Mouse (Mus musculus): ENCODE data around the gene Zfp651.
A peak's percentile ranks its signal among the peaks of the same experiment; 100 is the strongest.

Zfp651 gene

DNA sequence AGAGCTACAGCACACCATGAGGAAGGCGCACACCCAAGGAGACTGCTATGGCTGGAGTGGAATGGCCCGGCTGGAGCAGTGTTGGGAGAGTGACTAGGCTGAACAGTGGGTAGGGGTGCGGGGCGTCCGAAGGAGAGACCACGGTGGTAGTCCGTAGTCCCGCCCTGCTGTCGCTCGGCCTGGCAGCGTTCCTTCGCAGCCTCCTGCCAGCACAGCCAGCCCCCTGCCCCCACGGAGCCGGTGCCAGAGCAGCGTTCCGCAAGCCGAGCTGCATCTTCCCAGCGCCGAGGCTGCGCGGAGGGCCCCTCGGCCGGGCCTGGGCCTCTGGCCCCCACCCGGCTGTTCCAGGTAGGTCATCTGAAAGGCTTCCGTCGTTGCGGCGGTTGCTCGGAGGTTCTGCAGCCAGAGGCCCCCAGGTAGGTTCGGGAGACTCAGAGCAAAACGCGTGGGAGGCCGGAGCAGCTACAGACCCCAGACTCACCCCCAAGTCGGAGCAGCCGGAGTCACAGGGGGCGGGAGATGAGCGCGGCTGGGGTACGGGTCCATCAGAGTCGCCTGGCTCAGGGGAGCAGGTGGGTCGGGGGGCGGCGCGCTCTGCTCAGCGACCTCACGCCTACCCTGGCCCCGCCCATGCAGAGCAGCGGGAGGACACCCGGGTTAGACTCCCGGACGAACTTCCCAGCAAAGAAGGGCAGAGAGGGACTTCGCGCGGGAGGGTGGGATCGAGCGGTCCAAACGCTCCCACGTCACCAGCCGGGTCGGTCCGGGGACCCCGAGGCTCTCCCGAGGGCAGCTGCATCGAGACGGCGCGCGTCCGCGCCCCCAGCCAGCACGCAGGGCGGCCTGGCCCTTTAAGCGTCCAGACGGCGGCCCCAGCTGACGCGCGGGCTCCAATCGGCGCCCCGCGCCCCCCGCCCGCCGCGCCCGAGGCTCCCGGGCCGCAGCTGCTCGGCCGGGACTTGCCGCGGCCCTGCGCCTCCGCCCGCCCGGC lies at the start of gene Zfp651:
Zfp651 (plus strand) TSS at position 240 of the 991 bp plus-strand sequence.
- DNase-seq = peak; percentile 58

DNA sequence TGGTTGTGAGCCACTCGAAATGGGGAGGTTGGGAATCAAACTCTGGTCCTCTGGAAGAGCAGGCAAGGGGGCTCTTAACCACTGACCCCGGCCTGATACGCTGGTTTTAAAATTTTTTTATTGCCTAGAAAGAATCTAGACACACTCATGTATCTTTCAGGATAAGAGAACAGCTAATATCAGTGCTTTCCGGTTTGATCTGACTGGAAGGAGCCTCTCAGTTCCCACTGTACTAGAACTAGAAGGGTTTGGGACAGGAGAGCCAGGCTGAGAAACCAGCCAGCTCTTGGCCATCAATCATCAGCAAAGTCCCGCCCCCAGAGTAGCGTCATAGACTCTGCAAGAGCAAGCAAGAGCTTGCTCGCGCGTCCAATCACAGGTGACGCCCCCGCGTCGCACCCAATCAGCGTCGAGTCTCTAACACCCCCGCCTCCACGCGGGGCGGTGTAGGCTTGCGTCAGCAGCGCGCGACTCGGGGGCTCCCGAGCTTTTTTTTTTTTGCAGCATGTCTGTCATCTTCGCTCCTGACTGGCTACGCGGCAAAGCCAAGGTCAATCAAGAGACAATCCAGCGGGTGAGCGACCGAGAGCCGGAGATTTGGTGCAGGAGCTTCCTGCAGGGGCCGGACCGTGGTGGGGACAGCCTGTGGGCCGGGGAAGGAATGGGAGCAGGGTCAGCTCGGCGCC lies 49.1 kb upstream of the Zfp651 start, which contains the start of gene Ss18l2:
Ss18l2 (plus strand) TSS at position 432 of the 686 bp plus-strand sequence.
- peak; percentile 96 for DNase-seq

DNA sequence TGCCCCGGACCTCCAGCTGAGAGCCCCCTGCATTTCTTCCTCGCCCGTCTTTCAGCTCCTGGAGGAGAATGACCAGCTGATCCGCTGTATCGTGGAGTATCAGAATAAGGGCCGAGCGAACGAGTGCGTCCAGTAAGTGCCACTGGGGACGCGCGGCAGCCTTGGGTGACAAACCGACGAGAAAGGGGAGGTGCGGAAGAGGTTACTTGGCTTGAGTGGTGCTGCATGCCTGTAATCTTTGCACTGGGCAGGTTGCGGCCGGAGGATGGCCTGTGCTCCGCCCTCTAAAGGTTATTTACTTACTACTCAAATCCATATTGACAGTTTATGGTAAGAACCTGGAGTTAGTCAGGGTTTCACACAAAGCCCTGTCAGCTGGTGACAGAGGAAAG lies 48.5 kb upstream of the Zfp651 start:
- DNase-seq = no peak

DNA sequence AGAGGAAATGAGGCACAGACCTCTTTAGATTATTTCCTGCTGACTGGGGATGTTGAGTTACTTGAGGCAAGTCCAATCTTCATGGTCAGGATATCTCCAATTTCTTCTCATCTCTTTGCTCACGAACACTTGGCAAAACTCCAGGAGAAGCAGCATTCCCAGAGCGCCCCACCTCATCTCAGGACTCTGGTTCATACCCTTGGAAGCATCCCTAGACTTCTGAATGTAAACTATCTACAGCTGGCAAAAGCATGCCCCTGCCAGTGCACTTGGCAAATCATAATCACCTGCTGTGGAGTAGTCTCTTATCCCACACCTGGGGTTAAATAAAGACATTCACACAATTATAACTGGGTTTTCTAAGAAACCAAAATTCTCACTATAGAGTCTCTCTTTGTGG lies 42.1 kb upstream of the Zfp651 start:
- DNase-seq = no peak

DNA sequence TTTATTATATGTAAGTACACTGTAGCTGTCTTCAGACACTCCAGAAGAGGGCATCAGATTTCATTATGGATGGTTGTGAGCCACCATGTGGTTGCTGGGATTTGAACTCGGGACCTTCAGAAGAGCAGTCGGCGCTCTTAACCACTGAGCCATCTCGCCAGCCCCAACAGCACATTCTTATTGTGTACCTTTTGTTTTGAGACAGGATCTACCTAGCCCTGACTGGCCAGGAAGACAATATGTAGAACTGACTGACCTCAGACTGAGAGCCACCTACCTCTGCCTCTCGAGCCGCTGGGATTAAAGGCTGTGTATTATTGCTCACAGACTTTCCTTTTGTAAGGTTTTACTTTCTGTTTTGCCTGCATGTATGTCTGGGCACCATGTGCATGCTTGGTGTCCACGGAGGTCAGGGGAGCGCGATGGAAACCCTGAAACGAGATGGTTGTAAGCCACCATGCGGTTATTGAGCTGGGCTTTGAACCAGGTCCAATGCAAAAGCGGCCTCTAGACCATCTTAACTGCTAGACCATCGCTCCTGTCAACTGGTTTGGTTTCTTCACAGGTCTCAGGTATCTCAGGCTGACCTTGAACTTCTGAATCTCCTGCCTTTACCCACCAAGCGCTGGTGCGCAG lies 40.9 kb upstream of the Zfp651 start:
- DNase-seq = no peak

DNA sequence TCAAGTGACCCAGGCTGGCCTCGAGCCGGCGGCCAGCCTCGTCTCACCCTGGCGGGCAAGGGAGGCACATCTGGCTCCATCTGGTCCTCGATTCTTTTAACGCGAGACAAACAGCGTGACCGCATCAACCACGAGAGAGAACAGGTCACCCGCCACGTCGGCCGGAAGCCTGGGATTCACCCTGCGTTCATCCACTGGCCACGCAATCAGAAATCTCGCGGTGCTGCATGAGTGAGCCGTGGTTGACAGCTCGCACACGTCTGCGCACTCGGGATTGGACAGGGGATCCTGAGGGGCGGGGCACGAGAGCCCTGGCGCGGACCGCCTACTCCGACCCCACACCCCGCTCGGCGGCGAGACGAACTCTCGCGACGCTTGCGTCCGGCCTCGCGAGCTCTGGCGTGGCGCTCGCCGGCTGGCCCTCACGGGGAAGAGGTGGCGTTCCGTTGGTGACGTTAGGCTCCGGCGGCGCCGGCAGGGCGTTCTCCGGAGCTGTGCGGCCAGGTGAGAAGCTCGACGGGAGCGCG lies 40.3 kb upstream of the Zfp651 start, which contains the start of gene Nktr:
Nktr (plus strand) TSS at position 378 of the 527 bp plus-strand sequence.
- peak; percentile 98 for DNase-seq

DNA sequence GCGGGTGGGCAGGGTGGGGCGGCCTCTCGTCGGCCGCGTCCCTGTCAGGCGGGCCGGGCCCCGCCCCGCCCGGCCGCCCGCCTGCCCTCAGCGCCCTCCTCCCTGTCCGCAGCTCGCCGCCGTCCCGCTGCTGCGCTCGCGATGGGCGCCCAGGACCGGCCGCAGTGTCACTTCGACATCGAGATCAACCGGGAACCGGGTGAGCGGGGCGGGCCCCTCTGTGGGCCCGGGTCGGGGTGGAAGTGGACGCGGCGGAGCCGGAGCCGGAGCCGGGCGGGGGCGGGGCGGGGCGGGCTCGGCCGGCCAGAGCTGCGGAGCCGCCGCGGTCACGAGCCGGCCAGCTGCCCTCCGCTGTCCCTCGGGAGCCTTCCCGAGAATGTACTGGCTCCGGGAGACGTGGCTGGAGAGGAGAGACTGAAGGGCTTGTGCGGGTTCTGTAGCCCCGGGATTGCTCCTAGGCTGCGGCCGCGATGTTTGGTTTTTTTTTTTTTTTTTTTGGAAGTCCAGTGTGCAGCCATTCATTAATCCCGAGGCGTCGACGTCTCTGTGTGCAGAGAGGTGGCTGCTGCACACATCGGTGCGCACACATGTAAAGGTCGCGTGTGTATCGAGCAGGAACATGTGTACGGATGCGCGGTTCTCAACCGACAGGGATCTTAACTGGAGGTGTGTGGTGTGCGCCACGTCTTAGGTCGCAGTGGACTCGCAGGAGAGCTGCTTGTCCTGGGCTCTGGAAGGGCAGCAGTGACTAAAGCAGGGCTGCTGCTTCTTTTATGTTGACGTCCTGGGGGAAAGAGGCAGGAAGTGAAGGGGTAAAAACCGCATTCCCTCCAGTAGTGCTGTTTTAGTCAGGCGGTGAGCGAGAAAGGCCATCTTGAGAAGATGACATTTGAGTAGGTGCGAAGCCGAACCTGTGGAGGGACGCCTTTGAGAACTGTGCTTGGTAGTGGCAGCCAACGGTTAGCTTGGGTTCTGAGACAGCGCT lies 39.5 kb upstream of the Zfp651 start:
- DNase-seq = no peak

DNA sequence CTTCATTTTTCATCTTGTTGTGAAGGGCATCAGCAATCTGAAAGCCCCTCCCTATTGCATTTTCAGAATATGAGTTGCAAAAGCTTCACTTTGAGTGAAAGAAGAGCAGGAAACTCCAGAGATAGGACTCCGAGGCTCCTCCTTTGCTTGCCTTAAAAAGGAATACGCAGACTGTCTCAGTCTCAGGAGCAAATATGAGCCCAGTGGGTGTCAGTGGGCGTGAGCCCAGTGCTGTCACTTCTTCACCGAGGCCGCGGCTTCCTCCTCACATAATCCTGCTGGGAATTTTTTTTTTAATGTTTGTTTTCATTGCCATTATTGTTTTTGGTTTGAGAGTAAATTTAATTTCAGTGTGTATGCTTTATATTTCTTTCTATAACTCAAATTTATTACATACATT lies 18.6 kb upstream of the Zfp651 start:
- no peak for DNase-seq

DNA sequence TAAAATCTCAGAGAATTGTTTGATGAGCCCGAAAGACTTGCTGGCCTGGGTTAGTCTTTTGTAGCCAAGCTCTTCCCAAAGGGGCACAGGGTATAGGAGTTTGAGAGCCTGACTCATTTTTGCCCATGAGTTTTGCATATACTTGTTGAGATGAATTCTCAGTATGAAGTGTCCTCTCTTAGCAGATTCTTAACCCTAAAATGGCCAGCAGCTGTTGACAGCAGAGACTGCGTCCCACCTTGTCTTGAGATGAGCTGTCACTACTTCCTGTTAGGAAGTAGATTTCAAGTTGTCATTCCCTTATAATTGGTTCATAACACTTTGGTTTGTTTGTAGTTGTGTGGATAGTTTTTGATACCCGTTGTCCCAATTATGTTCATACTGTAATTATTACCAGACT lies 18.0 kb upstream of the Zfp651 start:
- DNase-seq = no peak

DNA sequence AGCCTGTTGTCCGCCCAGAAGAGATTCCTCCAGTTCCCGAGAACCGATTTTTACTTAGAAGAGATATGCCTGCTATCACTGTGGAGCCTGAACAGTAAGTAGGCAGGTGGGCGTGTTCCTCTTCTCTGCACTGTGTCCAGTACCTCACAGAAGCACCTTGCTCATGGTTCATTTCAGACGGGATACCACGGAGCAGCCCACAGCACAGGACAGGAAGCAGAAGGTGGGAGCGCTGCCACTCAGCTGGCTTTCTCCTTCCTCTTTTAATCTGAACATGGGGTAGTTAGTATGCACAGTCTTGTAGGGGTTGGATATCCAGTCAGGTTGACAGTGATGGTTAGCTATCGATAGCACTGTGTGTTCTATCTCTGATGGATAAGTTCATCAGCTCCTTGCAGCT lies 15.1 kb upstream of the Zfp651 start:
- no peak for DNase-seq

DNA sequence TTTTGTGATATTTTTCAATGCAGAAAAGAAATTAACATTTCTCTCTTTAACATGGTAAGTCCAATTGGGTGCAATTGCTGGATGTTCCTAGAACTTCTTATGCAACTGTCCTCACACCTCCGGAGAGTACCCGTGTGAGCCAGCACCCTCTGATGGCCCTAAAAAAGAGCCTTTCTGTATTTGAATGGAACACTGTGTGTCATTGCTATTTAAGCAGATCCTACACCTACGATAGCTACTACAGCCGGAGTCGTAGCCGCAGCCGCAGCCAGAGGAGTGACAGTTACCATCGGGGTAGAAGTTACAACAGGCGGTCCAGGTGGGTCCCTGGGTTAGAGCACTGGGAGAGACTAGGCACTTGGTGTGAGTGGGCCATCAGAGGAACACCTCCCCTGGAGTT lies 6.4 kb upstream of the Zfp651 start:
- DNase-seq = no peak

DNA sequence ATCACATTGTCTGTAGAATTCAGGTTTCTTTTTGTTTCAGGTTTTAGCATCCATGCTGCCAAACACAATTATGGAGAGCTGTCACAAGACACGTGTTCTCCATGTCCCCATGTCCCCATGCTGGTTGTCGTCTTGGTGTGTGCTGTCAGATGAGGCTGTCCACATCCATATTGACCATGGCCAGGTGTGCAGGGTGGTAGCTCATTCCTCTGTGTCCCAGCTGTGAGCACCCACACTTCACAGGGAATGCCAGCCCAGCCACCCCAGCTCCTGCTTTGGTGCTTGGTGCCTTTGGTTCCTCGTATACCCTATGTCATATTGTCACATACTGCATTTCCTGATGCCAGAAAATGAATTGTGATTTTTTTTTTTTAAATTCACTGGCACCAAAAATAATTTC lies 4.5 kb upstream of the Zfp651 start:
- no peak for DNase-seq

DNA sequence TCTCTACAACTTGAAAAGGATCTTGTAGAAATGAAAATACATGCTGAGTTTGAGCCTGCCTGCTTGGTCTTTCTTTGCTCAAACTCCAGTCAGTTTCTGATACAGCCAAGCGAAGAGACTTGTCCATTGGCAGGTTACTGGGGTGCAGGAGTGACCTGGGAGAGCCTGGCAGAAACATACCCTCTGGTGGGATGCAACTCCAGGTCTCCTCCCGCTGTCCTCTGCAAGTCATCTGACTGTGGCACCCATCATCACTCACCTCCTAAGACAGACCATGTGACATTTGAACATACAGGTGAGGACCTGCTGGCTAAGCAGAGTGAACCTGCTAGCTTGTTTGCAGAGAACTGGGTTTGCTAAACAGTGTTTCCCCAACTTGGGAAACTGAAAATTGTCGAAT lies 2.3 kb upstream of the Zfp651 start:
- no peak for DNase-seq

DNA sequence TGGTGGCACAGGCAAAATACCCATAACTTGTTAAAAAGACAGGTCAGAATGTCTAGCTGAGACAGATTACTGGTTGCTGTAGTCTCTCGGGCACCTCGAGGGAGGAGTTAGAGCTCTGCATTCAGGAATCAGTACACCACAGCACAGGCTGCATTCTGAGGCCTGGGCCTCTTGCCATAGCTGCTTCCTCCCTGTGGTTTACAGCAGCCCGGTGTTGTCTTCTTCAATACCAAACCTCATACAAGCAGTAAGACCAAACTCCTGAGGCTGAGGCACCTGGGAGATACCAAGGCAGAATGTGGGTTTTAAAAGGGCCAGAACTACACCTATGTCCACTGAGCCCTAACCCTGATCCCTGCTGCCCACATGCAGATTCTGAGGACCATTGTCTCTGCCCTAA lies 1.7 kb upstream of the Zfp651 start:
- no peak for DNase-seq

DNA sequence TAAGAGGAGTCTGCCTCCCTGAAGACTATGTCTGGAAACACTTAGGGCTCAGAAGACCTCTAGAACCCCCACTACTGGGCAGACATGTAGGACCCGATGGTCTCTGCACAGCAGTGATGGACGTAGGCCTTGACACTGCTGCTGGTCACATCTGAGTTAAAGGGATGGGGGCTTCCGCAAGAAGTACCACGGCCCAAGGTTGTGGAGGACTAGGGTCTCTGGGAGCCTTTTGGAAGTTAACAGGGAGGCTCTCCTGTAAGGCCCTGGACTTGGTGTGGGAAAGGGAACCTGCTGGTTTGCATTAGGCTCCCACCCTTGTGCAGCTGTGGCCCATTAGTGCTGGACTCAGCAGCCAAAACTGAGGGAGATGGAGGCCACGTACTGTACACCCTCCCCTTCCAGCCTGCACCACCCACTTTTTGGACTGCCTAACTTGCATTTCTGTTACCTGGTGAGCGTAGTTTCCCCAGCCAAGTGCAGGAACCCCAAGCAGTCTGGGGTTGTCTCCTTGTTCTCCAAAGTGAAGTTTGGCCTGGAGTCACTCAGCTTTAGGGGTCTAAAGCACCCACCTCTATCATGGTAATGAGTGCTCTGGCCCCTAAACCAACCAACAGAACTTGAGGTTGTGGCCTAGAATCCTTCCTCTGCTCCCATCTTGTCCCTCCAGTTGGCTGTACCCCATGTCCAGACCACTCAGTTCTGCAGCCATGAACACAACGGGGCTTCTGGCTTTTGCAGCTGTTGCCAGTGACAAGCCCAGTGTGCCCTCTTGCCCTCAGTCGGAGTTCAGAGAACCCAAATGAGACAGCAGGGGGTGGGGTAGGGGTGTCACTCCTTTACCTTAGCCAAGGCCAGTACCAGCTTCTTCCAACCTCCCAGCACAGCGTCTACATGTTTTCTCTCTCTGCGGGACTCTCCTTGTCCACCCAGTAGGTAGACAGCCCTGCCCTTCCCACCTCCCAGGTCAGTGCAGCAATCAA lies 1.0 kb upstream of the Zfp651 start:
- no peak for DNase-seq

DNA sequence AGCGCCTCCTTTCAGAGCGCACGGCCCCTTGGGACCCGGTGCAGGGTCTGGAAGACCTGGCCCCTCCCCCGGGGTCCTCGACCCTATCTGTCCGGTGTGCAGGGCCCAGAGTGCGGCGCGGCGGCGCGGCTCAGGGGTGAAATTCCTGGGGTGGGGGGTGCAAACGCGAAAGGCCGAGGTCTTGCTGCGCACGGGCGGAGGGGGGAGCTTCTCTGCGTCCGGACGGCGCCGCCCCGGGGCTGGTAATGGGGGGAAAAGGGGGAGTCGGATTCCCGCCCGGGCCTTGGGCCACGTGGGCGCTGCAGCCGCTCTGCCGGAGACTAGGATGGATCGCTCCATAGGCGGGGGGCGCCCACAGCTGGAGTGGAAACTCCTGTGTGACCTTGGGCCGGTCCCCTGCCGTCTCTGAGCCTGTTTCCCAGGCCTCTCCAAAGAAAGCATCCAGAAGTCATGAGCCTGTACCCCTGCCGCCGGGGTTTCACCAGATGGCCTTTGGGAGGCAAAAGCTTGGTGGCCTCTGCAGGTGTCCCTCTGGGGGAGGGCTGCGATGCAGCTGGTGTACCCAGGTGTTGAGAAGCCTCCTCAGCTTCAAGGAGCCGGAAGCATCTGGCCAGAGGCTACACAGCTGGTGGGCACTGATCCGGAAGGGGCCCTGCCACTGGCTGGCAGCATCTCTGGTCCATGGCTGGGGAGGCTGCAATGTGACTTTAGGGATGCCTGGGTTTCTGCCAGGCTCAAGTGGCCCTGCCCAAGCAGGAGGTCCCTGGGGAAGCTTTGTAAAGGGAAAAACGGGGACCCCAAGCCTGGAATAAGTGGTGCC lies 1.4 kb downstream of the Zfp651 start:
- peak; percentile 48 for DNase-seq

DNA sequence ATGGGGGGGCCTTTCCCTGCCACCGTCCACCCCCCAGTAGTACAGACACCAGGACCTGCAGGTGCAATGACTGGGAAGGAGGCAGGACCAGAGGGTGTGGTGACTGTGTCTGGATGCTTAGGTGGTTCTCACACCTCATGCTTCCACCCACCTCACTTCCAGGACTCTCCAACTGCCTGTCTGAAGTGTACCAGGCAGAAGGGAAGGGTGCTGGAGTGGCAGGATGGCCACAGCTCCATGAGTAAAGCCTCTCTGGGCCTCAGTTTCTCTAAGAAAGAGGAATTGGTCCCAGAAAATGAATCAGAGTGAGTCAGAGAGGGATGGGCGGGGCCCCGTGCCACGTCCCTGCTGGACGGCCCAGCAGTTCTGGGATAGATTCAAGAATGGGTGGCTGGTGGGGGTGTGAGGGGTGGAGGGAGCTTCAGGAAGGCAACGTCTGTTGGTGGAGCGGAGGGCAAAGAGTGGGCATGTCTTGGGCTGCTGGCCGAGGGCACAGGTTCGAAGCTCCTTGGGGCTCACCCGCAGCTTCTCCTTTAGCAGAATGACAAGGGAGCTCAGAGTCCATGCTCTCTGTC lies 2.0 kb downstream of the Zfp651 start:
- DNase-seq = no peak

DNA sequence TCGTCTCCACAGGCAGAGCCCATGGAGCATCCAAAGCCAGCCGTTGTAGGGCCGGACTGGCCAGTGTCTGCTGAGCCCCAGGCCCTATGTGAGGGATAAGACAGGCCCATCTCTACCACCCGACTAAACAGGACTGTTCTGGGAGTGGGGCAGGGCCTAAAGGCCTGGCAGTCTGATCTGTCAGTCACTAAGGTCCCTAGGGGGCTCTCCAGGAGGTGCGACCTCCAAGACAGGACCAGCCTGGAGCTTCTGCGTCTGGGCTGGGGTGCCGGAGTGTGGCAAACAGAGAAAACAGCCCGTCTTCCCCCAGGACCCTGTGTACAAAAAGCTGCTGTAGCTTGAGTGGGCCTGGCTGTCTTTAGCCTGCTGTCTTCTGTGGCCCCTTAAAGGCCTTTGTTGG lies 2.7 kb downstream of the Zfp651 start:
- DNase-seq = no peak

DNA sequence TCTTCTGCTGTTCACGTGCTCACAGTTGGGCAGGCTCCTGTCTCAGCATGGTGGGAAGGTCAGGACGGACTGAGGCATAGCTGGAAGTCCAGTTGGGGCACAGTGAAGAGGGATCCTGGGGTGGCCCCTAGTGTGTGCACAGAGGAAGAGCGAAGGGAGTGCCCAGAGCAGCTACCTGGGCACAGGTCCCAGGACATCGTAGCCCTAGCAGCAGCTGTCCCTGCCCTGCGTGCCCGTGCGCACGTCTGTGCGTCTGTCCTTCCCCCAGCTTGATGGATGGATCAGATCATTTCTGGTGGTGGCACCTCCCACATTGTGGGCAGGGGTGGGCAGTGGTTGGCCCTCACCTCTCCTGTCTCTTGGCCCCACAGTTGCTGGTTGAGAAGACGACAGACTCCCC lies 3.1 kb downstream of the Zfp651 start:
- DNase-seq = no peak

Measured in cerebellum, adult 11 months (tissue).